Mouse (Mus musculus): Measurements from ENCODE around the gene Dcaf6. TPM values are rescaled to one million over a fixed set of nuclear protein-coding genes. Genes with fewer than 3 reads are reported as not detected.

The Dcaf6 gene
- polyA plus RNA-seq, 1 experiment from 2014 or later: 17.0 TPM

- Histone ChIP-seq H3K4me2 (replicated peaks) (no peak overlapping the region), H3K27me3 (ENCODE audit: control insufficient read depth, insufficient read depth, low read length) (no peaks in the 10 kb centered on the region), H3K9me3 (ENCODE audit: control insufficient read depth, low read length) (peaks cover 11% of the 10 kb centered on the region; the same call in 1 of the 2 replicates), H3K36me3 (replicated peaks; ENCODE audit: control insufficient read depth, insufficient read depth) (no peaks in the 10 kb centered on the region), H3K27ac (no peak overlapping the region), H3K4me3 (replicated peaks; ENCODE audit: low read length) (no peak overlapping the region), H3K4me1 (replicated peaks; ENCODE audit: control insufficient read depth, insufficient read depth, low read length) (no peaks in the 10 kb centered on the region), H3K9ac (no peak overlapping the region)
- ATAC-seq (ENCODE audit: low FRiP score) (no peak), DNase-seq (ENCODE audit: low spot score) (no peak)
- WGBS: 70% methylated on average over 3 of the region's 3 CpGs
Measured at GRCm38 (mm10) chr1:165440788-165441187, 19.5 kb downstream of the Dcaf6 start.

- H3K4me1 ChIP-seq (replicated peaks; ENCODE audit: control insufficient read depth, insufficient read depth, low read length): no peaks in the 10 kb centered on the region
- H3K9ac ChIP-seq: no peak overlapping the region
- no peak overlapping the region for H3K4me2 ChIP-seq (replicated peaks)
- 87% methylated on average over 1 of the region's 1 CpGs for WGBS
- DNase-seq (ENCODE audit: low spot score) (no peak), ATAC-seq (ENCODE audit: low FRiP score) (no peak)
- H3K9me3 ChIP-seq (ENCODE audit: control insufficient read depth, low read length): peaks cover 11% of the 10 kb centered on the region; the same call in 1 of the 2 replicates
- no peak overlapping the region for H3K4me3 ChIP-seq (replicated peaks; ENCODE audit: low read length)
- no peak overlapping the region for H3K27ac ChIP-seq
- H3K36me3 ChIP-seq (replicated peaks; ENCODE audit: control insufficient read depth, insufficient read depth): no peaks in the 10 kb centered on the region
- H3K27me3 ChIP-seq (ENCODE audit: control insufficient read depth, insufficient read depth, low read length): no peaks in the 10 kb centered on the region
Measured at GRCm38 (mm10) chr1:165438289-165439021, 21.8 kb downstream of the Dcaf6 start.

GRCm38 (mm10) chr1:165432883-165433282 lies 27.4 kb downstream of the Dcaf6 start:
- ATAC-seq (ENCODE audit: low FRiP score) (no peak), DNase-seq (ENCODE audit: low spot score) (no peak)
- Histone ChIP-seq H3K36me3 (replicated peaks; ENCODE audit: control insufficient read depth, insufficient read depth) (no peaks in the 10 kb centered on the region), H3K4me1 (replicated peaks; ENCODE audit: control insufficient read depth, insufficient read depth, low read length) (no peaks in the 10 kb centered on the region), H3K27ac (no peak overlapping the region), H3K27me3 (ENCODE audit: control insufficient read depth, insufficient read depth, low read length) (no peaks in the 10 kb centered on the region), H3K9ac (no peak overlapping the region), H3K9me3 (ENCODE audit: control insufficient read depth, low read length) (peaks cover 11% of the 10 kb centered on the region; the same call in 1 of the 2 replicates), H3K4me2 (replicated peaks) (no peak overlapping the region), H3K4me3 (replicated peaks; ENCODE audit: low read length) (no peak overlapping the region)
- 98% methylated on average over 1 of the region's 1 CpGs for WGBS

- 94% methylated on average over 2 of the region's 2 CpGs for WGBS
Measured at GRCm38 (mm10) chr1:165426254-165426653, 34.0 kb downstream of the Dcaf6 start.

GRCm38 (mm10) chr1:165421357-165421915 lies 38.8 kb downstream of the Dcaf6 start:
- WGBS: 82% methylated on average over 7 of the region's 7 CpGs
- Histone ChIP-seq H3K9me3 (ENCODE audit: control insufficient read depth, low read length) (no peaks in the 10 kb centered on the region), H3K4me1 (replicated peaks; ENCODE audit: control insufficient read depth, insufficient read depth, low read length) (no peaks in the 10 kb centered on the region)

More at GRCm38 (mm10) chr1:165426254-165426653, 34.0 kb downstream of the Dcaf6 start:
- DNase-seq (ENCODE audit: low spot score) (no peak), ATAC-seq (ENCODE audit: low FRiP score) (no peak)
- Histone ChIP-seq H3K27ac (no peak overlapping the region), H3K9me3 (ENCODE audit: control insufficient read depth, low read length) (no peaks in the 10 kb centered on the region), H3K36me3 (replicated peaks; ENCODE audit: control insufficient read depth, insufficient read depth) (peaks cover 4% of the 10 kb centered on the region; the same call in 1 of the 2 replicates), H3K4me3 (replicated peaks; ENCODE audit: low read length) (no peak overlapping the region), H3K9ac (no peak overlapping the region), H3K27me3 (ENCODE audit: control insufficient read depth, insufficient read depth, low read length) (no peaks in the 10 kb centered on the region), H3K4me2 (replicated peaks) (no peak overlapping the region), H3K4me1 (replicated peaks; ENCODE audit: control insufficient read depth, insufficient read depth, low read length) (no peaks in the 10 kb centered on the region)

GRCm38 (mm10) chr1:165396401-165396805 lies 63.9 kb downstream of the Dcaf6 start:
- Histone ChIP-seq H3K36me3 (replicated peaks; ENCODE audit: control insufficient read depth, insufficient read depth) (peaks cover 3% of the 10 kb centered on the region; the same call in 1 of the 2 replicates), H3K27ac (no peak overlapping the region), H3K9ac (no peak overlapping the region), H3K27me3 (ENCODE audit: control insufficient read depth, insufficient read depth, low read length) (no peaks in the 10 kb centered on the region), H3K4me1 (replicated peaks; ENCODE audit: control insufficient read depth, insufficient read depth, low read length) (no peaks in the 10 kb centered on the region), H3K9me3 (ENCODE audit: control insufficient read depth, low read length) (no peaks in the 10 kb centered on the region), H3K4me2 (replicated peaks) (no peak overlapping the region), H3K4me3 (replicated peaks; ENCODE audit: low read length) (no peak overlapping the region)
- DNase-seq (ENCODE audit: low spot score) (no peak), ATAC-seq (ENCODE audit: low FRiP score) (no peak)
- 88% methylated on average over 2 of the region's 2 CpGs for WGBS

More at GRCm38 (mm10) chr1:165421357-165421915, 38.8 kb downstream of the Dcaf6 start:
- Histone ChIP-seq H3K4me3 (replicated peaks; ENCODE audit: low read length) (no peak overlapping the region), H3K9ac (no peak overlapping the region), H3K27ac (no peak overlapping the region), H3K36me3 (replicated peaks; ENCODE audit: control insufficient read depth, insufficient read depth) (peaks cover 10% of the 10 kb centered on the region), H3K4me2 (replicated peaks) (no peak overlapping the region), H3K27me3 (ENCODE audit: control insufficient read depth, insufficient read depth, low read length) (no peaks in the 10 kb centered on the region)
- ATAC-seq (ENCODE audit: low FRiP score) (no peak), DNase-seq (ENCODE audit: low spot score) (no peak)

GRCm38 (mm10) chr1:165395940-165396339 lies 64.3 kb downstream of the Dcaf6 start:
- Histone ChIP-seq H3K27ac (no peak overlapping the region), H3K27me3 (ENCODE audit: control insufficient read depth, insufficient read depth, low read length) (no peaks in the 10 kb centered on the region), H3K9me3 (ENCODE audit: control insufficient read depth, low read length) (no peaks in the 10 kb centered on the region), H3K9ac (no peak overlapping the region), H3K4me2 (replicated peaks) (no peak overlapping the region), H3K4me3 (replicated peaks; ENCODE audit: low read length) (no peak overlapping the region), H3K4me1 (replicated peaks; ENCODE audit: control insufficient read depth, insufficient read depth, low read length) (no peaks in the 10 kb centered on the region), H3K36me3 (replicated peaks; ENCODE audit: control insufficient read depth, insufficient read depth) (peaks cover 3% of the 10 kb centered on the region; the same call in 1 of the 2 replicates)
- DNase-seq (ENCODE audit: low spot score) (no peak), ATAC-seq (ENCODE audit: low FRiP score) (no peak)
- WGBS: 96% methylated on average over 4 of the region's 4 CpGs

GRCm38 (mm10) chr1:165394836-165395235 lies 65.4 kb downstream of the Dcaf6 start:
- WGBS: 82% methylated on average over 3 of the region's 3 CpGs
- DNase-seq (ENCODE audit: low spot score) (no peak), ATAC-seq (ENCODE audit: low FRiP score) (no peak)
- H3K27me3 ChIP-seq (ENCODE audit: control insufficient read depth, insufficient read depth, low read length): no peaks in the 10 kb centered on the region
- no peak overlapping the region for H3K27ac ChIP-seq
- H3K9me3 ChIP-seq (ENCODE audit: control insufficient read depth, low read length): no peaks in the 10 kb centered on the region
- H3K4me1 ChIP-seq (replicated peaks; ENCODE audit: control insufficient read depth, insufficient read depth, low read length): no peaks in the 10 kb centered on the region
- no peak overlapping the region for H3K4me3 ChIP-seq (replicated peaks; ENCODE audit: low read length)
- no peak overlapping the region for H3K9ac ChIP-seq
- H3K4me2 ChIP-seq (replicated peaks): no peak overlapping the region
- H3K36me3 ChIP-seq (replicated peaks; ENCODE audit: control insufficient read depth, insufficient read depth): peaks cover 3% of the 10 kb centered on the region; the same call in 1 of the 2 replicates

GRCm38 (mm10) chr1:165393033-165393432 lies 67.2 kb downstream of the Dcaf6 start:
- H3K4me1 ChIP-seq (replicated peaks; ENCODE audit: control insufficient read depth, insufficient read depth, low read length): no peaks in the 10 kb centered on the region
- H3K9ac ChIP-seq: no peak overlapping the region
- no peak overlapping the region for H3K4me2 ChIP-seq (replicated peaks)
- DNase-seq (ENCODE audit: low spot score) (no peak), ATAC-seq (ENCODE audit: low FRiP score) (no peak)
- H3K27me3 ChIP-seq (ENCODE audit: control insufficient read depth, insufficient read depth, low read length): no peaks in the 10 kb centered on the region
- WGBS: 83% methylated on average over 1 of the region's 1 CpGs
- peaks cover 4% of the 10 kb centered on the region; the same call in 1 of the 2 replicates for H3K36me3 ChIP-seq (replicated peaks; ENCODE audit: control insufficient read depth, insufficient read depth)
- H3K4me3 ChIP-seq (replicated peaks; ENCODE audit: low read length): no peak overlapping the region
- H3K9me3 ChIP-seq (ENCODE audit: control insufficient read depth, low read length): no peaks in the 10 kb centered on the region
- no peak overlapping the region for H3K27ac ChIP-seq

Data from hindbrain, embryonic 14.5 days (tissue).